Mouse (Mus musculus): ENCODE measurements around the gene Afm. TPM values are rescaled to one million over a fixed set of nuclear protein-coding genes. Genes with fewer than 3 reads are reported as not detected.
A peak's percentile ranks its signal among the peaks of the same experiment; 100 is the strongest.

Gene Afm
- polyA plus RNA-seq, 1 experiment = 1.3 TPM

DNA sequence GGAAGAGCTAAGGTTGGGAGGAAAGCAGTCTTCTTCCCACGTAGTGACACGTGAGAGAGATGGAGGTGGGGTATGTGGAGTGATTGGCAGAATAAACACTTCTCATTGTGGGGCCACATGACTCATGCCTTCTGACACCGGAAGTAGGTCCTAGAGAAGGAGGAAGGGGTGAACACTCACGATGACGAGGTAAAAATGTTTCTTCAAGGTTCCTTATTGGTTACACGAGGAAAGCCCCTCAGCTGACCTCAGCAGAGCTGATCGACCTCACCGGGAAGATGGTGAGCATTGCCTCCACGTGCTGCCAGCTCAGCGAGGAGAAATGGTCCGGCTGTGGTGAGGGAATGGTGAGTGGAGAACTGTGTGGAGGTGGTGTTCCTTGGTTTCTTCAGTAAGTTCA lies 14.0 kb upstream of the Afm start:
- Histone ChIP-seq H3K27ac (ENCODE audit: control insufficient read depth, insufficient read depth, low read depth, low read length) (no peak overlapping the region), H3K36me3 (ENCODE audit: control insufficient read depth, insufficient read depth, low read length) (no peaks in the 10 kb centered on the region), H3K4me3 (ENCODE audit: control insufficient read depth, low read depth, low read length) (peak overlapping the region; percentile 48), H3K4me1 (ENCODE audit: control insufficient read depth, insufficient read depth, low read length) (peaks cover 5% of the 10 kb centered on the region), H3K27me3 (ENCODE audit: control insufficient read depth, insufficient read depth, low read length) (no peaks in the 10 kb centered on the region)
- TF ChIP-seq POLR2A (IDR thresholded peaks at IDR 0.05; ENCODE audit: control insufficient read depth, low read depth, low read length) = no peak
- TF ChIP-seq CTCF (IDR thresholded peaks at IDR 0.05; ENCODE audit: control insufficient read depth, insufficient read depth, insufficient replicate concordance, low read depth, low read length) = no peak

DNA sequence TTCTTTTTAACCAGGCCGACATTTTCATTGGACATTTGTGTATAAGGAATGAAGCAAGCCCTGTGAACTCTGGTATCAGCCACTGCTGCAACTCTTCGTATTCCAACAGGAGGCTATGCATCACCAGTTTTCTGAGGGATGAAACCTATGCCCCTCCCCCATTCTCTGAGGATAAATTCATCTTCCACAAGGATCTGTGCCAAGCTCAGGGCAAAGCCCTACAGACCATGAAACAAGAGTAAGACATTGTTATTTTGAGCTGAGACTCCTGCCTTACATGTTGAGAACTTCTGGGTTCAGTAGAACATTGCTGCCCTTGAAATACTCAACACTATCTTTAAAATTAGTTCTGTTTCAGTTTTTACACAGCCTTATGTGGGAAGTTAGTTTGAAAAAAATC lies 12.2 kb upstream of the Afm start:
- Histone ChIP-seq H3K4me1 (ENCODE audit: control insufficient read depth, insufficient read depth, low read length) (peaks cover 5% of the 10 kb centered on the region), H3K36me3 (ENCODE audit: control insufficient read depth, insufficient read depth, low read length) (no peaks in the 10 kb centered on the region), H3K27me3 (ENCODE audit: control insufficient read depth, insufficient read depth, low read length) (no peaks in the 10 kb centered on the region), H3K4me3 (ENCODE audit: control insufficient read depth, low read depth, low read length) (no peak overlapping the region), H3K27ac (ENCODE audit: control insufficient read depth, insufficient read depth, low read depth, low read length) (no peak overlapping the region)
- TF ChIP-seq POLR2A (IDR thresholded peaks at IDR 0.05; ENCODE audit: control insufficient read depth, low read depth, low read length) = no peak
- no peak for TF ChIP-seq CTCF (IDR thresholded peaks at IDR 0.05; ENCODE audit: control insufficient read depth, insufficient read depth, insufficient replicate concordance, low read depth, low read length)

DNA sequence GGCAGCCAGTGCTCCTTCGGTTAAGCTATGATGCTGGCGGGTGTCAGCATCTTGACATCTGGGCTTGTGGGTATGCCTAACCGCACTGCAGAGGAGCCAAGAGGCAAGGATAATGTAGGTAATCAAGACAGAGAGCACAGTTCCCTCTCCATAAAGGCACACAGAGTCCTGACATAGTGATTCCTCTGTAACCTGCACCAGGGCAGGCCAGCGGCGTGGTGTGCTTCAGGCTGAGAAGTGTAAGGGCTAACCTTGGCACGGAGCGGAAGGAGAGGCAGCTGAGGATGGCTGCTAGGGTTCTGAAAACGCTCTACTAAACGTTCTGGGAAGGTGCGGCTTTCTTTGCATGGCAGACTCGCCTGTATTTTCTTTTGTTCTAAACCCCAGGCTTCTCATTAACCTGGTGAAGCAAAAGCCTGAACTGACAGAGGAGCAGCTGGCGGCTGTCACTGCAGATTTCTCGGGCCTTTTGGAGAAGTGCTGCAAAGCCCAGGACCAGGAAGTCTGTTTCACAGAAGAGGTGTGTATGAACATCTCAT lies 11.3 kb upstream of the Afm start:
- H3K27ac ChIP-seq (ENCODE audit: control insufficient read depth, insufficient read depth, low read depth, low read length) = no peak overlapping the region
- H3K36me3 ChIP-seq (ENCODE audit: control insufficient read depth, insufficient read depth, low read length) = no peaks in the 10 kb centered on the region
- peaks cover 5% of the 10 kb centered on the region for H3K4me1 ChIP-seq (ENCODE audit: control insufficient read depth, insufficient read depth, low read length)
- H3K4me3 ChIP-seq (ENCODE audit: control insufficient read depth, low read depth, low read length) = no peak overlapping the region
- no peak for TF ChIP-seq POLR2A (IDR thresholded peaks at IDR 0.05; ENCODE audit: control insufficient read depth, low read depth, low read length)
- TF ChIP-seq CTCF (IDR thresholded peaks at IDR 0.05; ENCODE audit: control insufficient read depth, insufficient read depth, insufficient replicate concordance, low read depth, low read length) = no peak
- no peaks in the 10 kb centered on the region for H3K27me3 ChIP-seq (ENCODE audit: control insufficient read depth, insufficient read depth, low read length)

DNA sequence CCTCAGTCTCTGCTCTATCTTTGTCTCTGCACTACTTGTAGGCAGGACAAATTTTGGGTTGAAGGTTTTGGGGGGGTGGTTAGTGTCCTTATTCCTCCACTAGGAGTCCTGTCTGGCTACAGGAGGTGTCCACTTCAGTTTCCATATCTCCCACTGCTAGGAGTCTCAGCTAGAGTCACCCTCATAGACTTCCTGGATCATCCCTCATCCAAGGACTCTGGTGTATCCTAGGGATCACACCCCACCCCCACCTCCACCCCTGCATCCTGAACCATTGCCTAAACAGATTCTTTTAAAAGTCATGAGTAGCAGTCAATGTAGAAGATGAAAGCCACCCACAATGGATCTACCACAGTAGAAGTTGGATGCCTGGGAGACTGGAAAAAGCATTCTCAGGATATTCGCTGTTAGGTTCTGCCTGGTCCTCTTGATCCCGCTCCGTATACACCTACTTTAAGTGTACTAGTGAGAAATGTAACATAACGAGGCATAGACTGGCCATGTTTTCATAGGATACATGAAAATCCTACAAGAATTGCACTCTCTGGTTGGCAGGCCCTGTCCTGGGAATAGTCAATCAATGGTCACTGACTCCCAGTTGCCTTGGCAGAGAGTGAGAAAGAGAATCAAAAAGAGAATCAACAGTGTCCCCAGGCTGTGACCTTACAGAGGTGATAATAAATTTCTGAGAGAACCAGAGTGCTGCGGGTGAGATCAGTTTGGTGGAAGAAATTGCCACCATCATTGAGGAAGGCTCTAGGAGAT lies 8.7 kb upstream of the Afm start:
- H3K27ac ChIP-seq (ENCODE audit: control insufficient read depth, insufficient read depth, low read depth, low read length) = no peak overlapping the region
- TF ChIP-seq CTCF (IDR thresholded peaks at IDR 0.05; ENCODE audit: control insufficient read depth, insufficient read depth, insufficient replicate concordance, low read depth, low read length) (no peak), POLR2A (IDR thresholded peaks at IDR 0.05; ENCODE audit: control insufficient read depth, low read depth, low read length) (no peak)

DNA sequence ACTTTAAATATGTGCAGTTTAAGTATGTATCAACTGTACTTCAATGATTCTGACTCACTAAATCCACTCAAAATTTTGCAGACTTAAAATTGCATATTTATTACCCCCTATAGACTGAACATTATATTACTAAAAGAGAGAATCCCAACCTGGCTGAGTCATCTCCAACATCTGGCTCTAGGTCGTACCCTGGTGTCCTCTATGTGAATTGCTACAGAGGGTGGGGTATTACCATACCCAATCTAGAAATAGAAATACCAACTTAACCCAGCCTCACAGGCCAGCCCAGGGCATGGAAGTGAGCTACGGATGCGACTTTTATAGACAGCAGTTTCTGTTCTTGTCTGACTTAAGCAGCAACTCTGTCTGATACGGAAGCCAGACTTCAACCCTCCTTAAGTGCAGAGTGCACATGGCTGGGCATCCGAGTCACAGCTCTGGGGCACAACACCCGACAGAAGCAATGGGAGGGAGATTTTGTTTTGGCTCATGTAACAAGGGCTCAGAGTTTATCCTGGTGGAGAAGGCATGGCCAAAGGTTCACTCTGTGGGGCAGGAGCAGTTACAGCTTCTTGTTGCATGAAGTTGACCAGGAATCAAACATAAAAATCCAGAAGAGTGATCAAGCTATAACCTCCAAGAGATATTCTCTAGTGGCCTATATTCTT lies 6.3 kb upstream of the Afm start:
- Histone ChIP-seq H3K27me3 (ENCODE audit: control insufficient read depth, insufficient read depth, low read length) (no peaks in the 10 kb centered on the region), H3K4me1 (ENCODE audit: control insufficient read depth, insufficient read depth, low read length) (no peaks in the 10 kb centered on the region), H3K36me3 (ENCODE audit: control insufficient read depth, insufficient read depth, low read length) (no peaks in the 10 kb centered on the region), H3K27ac (ENCODE audit: control insufficient read depth, insufficient read depth, low read depth, low read length) (no peak overlapping the region), H3K4me3 (ENCODE audit: control insufficient read depth, low read depth, low read length) (no peak overlapping the region)
- TF ChIP-seq POLR2A (IDR thresholded peaks at IDR 0.05; ENCODE audit: control insufficient read depth, low read depth, low read length) (no peak), CTCF (IDR thresholded peaks at IDR 0.05; ENCODE audit: control insufficient read depth, insufficient read depth, insufficient replicate concordance, low read depth, low read length) (no peak)

More for the DNA sequence above, 8.7 kb upstream of the Afm start:
- H3K36me3 ChIP-seq (ENCODE audit: control insufficient read depth, insufficient read depth, low read length) = no peaks in the 10 kb centered on the region
- H3K4me1 ChIP-seq (ENCODE audit: control insufficient read depth, insufficient read depth, low read length) = no peaks in the 10 kb centered on the region
- no peaks in the 10 kb centered on the region for H3K27me3 ChIP-seq (ENCODE audit: control insufficient read depth, insufficient read depth, low read length)
- H3K4me3 ChIP-seq (ENCODE audit: control insufficient read depth, low read depth, low read length) = no peak overlapping the region

DNA sequence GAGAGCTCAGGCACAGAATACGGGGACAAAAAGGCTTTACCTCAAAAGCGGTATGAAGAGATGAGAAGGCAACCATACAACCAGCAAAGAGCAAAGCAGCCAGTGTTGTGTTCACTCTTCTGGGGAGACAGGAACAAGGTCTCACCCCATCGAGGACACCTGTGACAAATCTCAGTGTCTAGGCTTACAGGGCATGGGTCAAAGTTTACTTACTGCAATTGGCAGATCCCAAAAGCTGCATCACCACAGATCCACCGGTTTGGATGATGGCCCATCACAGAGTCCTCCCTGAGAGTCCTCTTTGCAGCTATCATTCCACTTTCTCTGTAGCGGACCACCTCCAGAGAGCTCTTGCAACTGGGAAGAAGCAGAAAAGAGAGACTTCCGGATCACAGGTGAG lies 3.2 kb upstream of the Afm start:
- TF ChIP-seq POLR2A (IDR thresholded peaks at IDR 0.05; ENCODE audit: control insufficient read depth, low read depth, low read length) (no peak), CTCF (IDR thresholded peaks at IDR 0.05; ENCODE audit: control insufficient read depth, insufficient read depth, insufficient replicate concordance, low read depth, low read length) (no peak)
- H3K36me3 ChIP-seq (ENCODE audit: control insufficient read depth, insufficient read depth, low read length) = no peaks in the 10 kb centered on the region
- H3K4me1 ChIP-seq (ENCODE audit: control insufficient read depth, insufficient read depth, low read length) = no peaks in the 10 kb centered on the region
- no peaks in the 10 kb centered on the region for H3K27me3 ChIP-seq (ENCODE audit: control insufficient read depth, insufficient read depth, low read length)
- H3K4me3 ChIP-seq (ENCODE audit: control insufficient read depth, low read depth, low read length) = no peak overlapping the region
- H3K27ac ChIP-seq (ENCODE audit: control insufficient read depth, insufficient read depth, low read depth, low read length) = no peak overlapping the region

DNA sequence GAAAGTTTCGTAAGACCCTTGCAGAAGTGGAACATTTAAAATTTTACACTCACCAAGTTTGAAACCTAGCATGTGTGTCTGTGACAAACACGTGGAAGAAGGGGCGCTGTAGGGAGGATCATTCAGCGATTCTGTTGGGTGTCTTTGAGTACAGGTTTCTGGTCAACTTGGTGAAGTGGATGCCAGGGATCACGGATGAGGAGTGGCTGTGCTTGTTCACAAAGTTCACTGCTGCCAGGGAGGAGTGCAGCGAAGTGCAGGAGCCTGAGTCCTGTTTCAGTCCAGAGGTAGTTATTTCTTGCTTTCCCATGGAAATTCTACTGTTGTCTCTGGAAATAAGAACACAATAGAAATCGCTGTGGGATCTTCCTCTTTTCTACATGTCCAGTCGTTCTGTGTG lies 32.5 kb downstream of the Afm start:
- no peaks in the 10 kb centered on the region for H3K4me1 ChIP-seq (ENCODE audit: control insufficient read depth, insufficient read depth, low read length)
- no peaks in the 10 kb centered on the region for H3K36me3 ChIP-seq (ENCODE audit: control insufficient read depth, insufficient read depth, low read length)
- no peaks in the 10 kb centered on the region for H3K27me3 ChIP-seq (ENCODE audit: control insufficient read depth, insufficient read depth, low read length)
- TF ChIP-seq CTCF (IDR thresholded peaks at IDR 0.05; ENCODE audit: control insufficient read depth, insufficient read depth, insufficient replicate concordance, low read depth, low read length) (no peak), POLR2A (IDR thresholded peaks at IDR 0.05; ENCODE audit: control insufficient read depth, low read depth, low read length) (no peak)
- no peak overlapping the region for H3K4me3 ChIP-seq (ENCODE audit: control insufficient read depth, low read depth, low read length)
- no peak overlapping the region for H3K27ac ChIP-seq (ENCODE audit: control insufficient read depth, insufficient read depth, low read depth, low read length)

Measured in testis, adult 2 months (tissue).